Mouse (Mus musculus) C2C12 (cell line): Measurements from ENCODE around the gene C4b. TPM values are rescaled to one million over a fixed set of nuclear protein-coding genes. Genes with fewer than 3 reads are reported as not detected.
"Not testable (repeated sequence)": the region's sequence is repeated elsewhere in the genome, so short reads cannot be mapped to it uniquely, and the experiment has no call there.

Experiments used
- H3K27me3 ChIP-seq: one replicate; pipeline ENCODE4 v1.6.1; 2011; ENCODE audit not compliant: control insufficient read depth, insufficient read depth, insufficient read length
- H3K36me3 ChIP-seq: one replicate; pipeline ENCODE4 v1.6.1; 2011; ENCODE audit not compliant: control insufficient read depth, insufficient read depth
- H3K4me3 ChIP-seq: one replicate; pipeline ENCODE4 v1.5.1; 2011; ENCODE audit warnings: mild to moderate bottlenecking, control low read depth; ENCODE audit not compliant: poor library complexity, insufficient read depth, severe bottlenecking
- H3K79me2 ChIP-seq: one replicate; pipeline ENCODE4 v1.6.1; 2011; ENCODE audit not compliant: control insufficient read depth, insufficient read depth
- H3K79me3 ChIP-seq: one replicate; pipeline ENCODE4 v1.6.1; 2011; ENCODE audit warnings: low read depth, control low read depth
- H3ac ChIP-seq: one replicate; pipeline ENCODE3; 2011; ENCODE audit warnings: low read depth; ENCODE audit not compliant: control insufficient read depth, insufficient read length
- CEBPB ChIP-seq: IDR thresholded peaks from one replicate; pipeline ENCODE4 v1.6.1; 2011; ENCODE audit warnings: low read depth, mild to moderate bottlenecking, control low read depth, moderate library complexity
- CTCF ChIP-seq: IDR thresholded peaks from one replicate; pipeline ENCODE4 v1.5.1; 2011; ENCODE audit not compliant: control insufficient read depth, insufficient read depth, insufficient read length
- FOSL1 ChIP-seq: IDR thresholded peaks from one replicate; pipeline ENCODE4 v1.8.0; 2011; ENCODE audit warnings: mild to moderate bottlenecking, low read length; ENCODE audit not compliant: poor library complexity, insufficient read depth, severe bottlenecking
- MAX ChIP-seq: IDR thresholded peaks from one replicate; pipeline ENCODE4 v1.6.1; 2011; ENCODE audit warnings: mild to moderate bottlenecking, control low read depth
- MYOD1 ChIP-seq: IDR thresholded peaks from one replicate; pipeline ENCODE4 v1.6.1; 2011; ENCODE audit warnings: low read depth; ENCODE audit not compliant: control insufficient read depth, insufficient read length
- MYOG ChIP-seq: IDR thresholded peaks from one replicate; pipeline ENCODE4 v1.6.1; 2011; ENCODE audit not compliant: control insufficient read depth, insufficient read length; ENCODE audit errors: extremely low read depth
- USF1 ChIP-seq: IDR thresholded peaks from one replicate; pipeline ENCODE4 v1.6.1; 2011; ENCODE audit warnings: low read depth, mild to moderate bottlenecking, control low read depth, moderate library complexity
- polyA plus RNA-seq: library from polyadenylated mRNA; unstranded; fragments of >200 nt; fragmentation: generic; extraction: Trizol; gene quantifications from one replicate; pipeline ENCODE4 v1.2.1, GENCODE M21; 2012; ENCODE audit warnings: missing spikeins

C4b gene
- polyA plus RNA-seq, 1 experiment = not detected

DNA sequence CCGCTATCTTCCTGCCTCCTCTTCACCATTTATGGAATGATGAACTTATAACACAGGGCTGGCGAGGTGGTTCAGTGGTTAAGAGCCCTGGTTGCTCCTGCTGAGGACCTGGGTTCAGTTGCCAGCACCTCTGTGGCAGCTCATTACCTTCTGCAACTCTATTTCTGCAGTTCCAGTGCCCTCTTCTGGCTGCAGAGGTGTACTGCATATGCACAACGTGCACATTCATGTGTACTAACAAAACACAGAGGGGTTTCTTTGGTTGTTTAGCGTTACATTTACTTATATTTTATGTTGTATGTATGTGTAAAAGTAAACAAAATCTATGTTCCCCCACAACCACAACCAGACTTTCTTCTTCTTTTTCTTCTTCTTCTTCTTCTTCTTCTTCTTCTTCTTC, 20.6 kb downstream of the C4b start:
- no peak for TF ChIP-seq MAX
- no peak for TF ChIP-seq USF1
- TF ChIP-seq FOSL1 = no peak
- TF ChIP-seq CTCF = no peak
- no peak for TF ChIP-seq CEBPB
- no peak for TF ChIP-seq MYOG
- no peak for TF ChIP-seq MYOD1
- Histone ChIP-seq H3K36me3 (no peaks in the 10 kb centered on the region), H3ac (no peak overlapping the region), H3K27me3 (no peaks in the 10 kb centered on the region), H3K4me3 (no peak overlapping the region), H3K79me2 (no peaks in the 10 kb centered on the region), H3K79me3 (no peaks in the 10 kb centered on the region)

- H3K27me3 ChIP-seq, H3K4me3 ChIP-seq: not testable (repeated sequence)
Measured at GRCm38 (mm10) chr17:34722238-34722637, 21.4 kb downstream of the C4b start.

GRCm38 (mm10) chr17:34719886-34720285, 23.8 kb downstream of the C4b start:
- H3K4me3 ChIP-seq, H3K79me3 ChIP-seq, H3K79me2 ChIP-seq, H3K36me3 ChIP-seq, H3ac ChIP-seq: not testable (repeated sequence)
- peaks cover 15% of the 10 kb centered on the region for H3K27me3 ChIP-seq

More at GRCm38 (mm10) chr17:34722238-34722637, 21.4 kb downstream of the C4b start:
- not testable (repeated sequence) for H3ac ChIP-seq, H3K79me2 ChIP-seq, H3K36me3 ChIP-seq, H3K79me3 ChIP-seq

GRCm38 (mm10) chr17:34717401-34717800, 26.3 kb downstream of the C4b start:
- Histone ChIP-seq H3K4me3 (no peak overlapping the region), H3K79me3 (no peaks in the 10 kb centered on the region), H3K79me2 (no peaks in the 10 kb centered on the region), H3K27me3 (peaks cover 25% of the 10 kb centered on the region), H3K36me3 (no peaks in the 10 kb centered on the region), H3ac (no peak overlapping the region)
- TF ChIP-seq CEBPB = no peak
- no peak for TF ChIP-seq USF1
- TF ChIP-seq MYOD1 = no peak
- TF ChIP-seq MAX = no peak
- TF ChIP-seq CTCF = no peak
- TF ChIP-seq FOSL1 = no peak
- no peak for TF ChIP-seq MYOG

GRCm38 (mm10) chr17:34716247-34716646, 27.4 kb downstream of the C4b start:
- H3K79me2 ChIP-seq = no peaks in the 10 kb centered on the region
- H3K36me3 ChIP-seq = no peaks in the 10 kb centered on the region
- no peak overlapping the region for H3ac ChIP-seq
- no peaks in the 10 kb centered on the region for H3K79me3 ChIP-seq
- no peak for TF ChIP-seq MYOG
- no peak for TF ChIP-seq CTCF
- TF ChIP-seq MYOD1 = no peak
- TF ChIP-seq MAX = no peak
- no peak for TF ChIP-seq FOSL1
- no peak for TF ChIP-seq USF1
- TF ChIP-seq CEBPB = no peak
- peaks cover 25% of the 10 kb centered on the region for H3K27me3 ChIP-seq
- H3K4me3 ChIP-seq = no peak overlapping the region

GRCm38 (mm10) chr17:34715451-34715850, 28.2 kb downstream of the C4b start:
- not testable (repeated sequence) for H3K36me3 ChIP-seq, H3ac ChIP-seq

GRCm38 (mm10) chr17:34714908-34715445, 28.7 kb downstream of the C4b start:
- H3K79me2 ChIP-seq, H3K79me3 ChIP-seq, H3ac ChIP-seq, H3K4me3 ChIP-seq, H3K36me3 ChIP-seq: not testable (repeated sequence)
- H3K27me3 ChIP-seq = peaks cover 25% of the 10 kb centered on the region

More at GRCm38 (mm10) chr17:34715451-34715850, 28.2 kb downstream of the C4b start:
- H3K4me3 ChIP-seq, H3K79me3 ChIP-seq, H3K79me2 ChIP-seq: not testable (repeated sequence)
- H3K27me3 ChIP-seq = peaks cover 25% of the 10 kb centered on the region

GRCm38 (mm10) chr17:34714181-34714907, 29.3 kb downstream of the C4b start:
- not testable (repeated sequence) for H3K79me3 ChIP-seq, H3K4me3 ChIP-seq, H3K79me2 ChIP-seq, H3K36me3 ChIP-seq, H3ac ChIP-seq
- H3K27me3 ChIP-seq = peaks cover 28% of the 10 kb centered on the region
